Mouse (Mus musculus) kidney, embryonic 14.5 days (tissue): Measurements from ENCODE around the gene Sgsm2. TPM values are rescaled to one million over a fixed set of nuclear protein-coding genes. Genes with fewer than 3 reads are reported as not detected.

ENCODE experiments used
- ATAC-seq: fragments of 200-750 bp; cut with Nextera tagmentation; 2 replicates; pipeline ENCODE4 v1.8.0; 2017; ENCODE audit warnings: moderate number of reproducible peaks, mild to moderate bottlenecking, moderate TSS enrichment, moderate library complexity; ENCODE audit not compliant: low FRiP score, low TSS enrichment
- H3K27ac ChIP-seq: fragments of 300-500 bp; sonication (generic); 2 replicates; pipeline ENCODE4 v1.5.1; 2014; ENCODE audit warnings: low read depth, mild to moderate bottlenecking, low read length, moderate library complexity, mixed read lengths
- H3K27me3 ChIP-seq: fragments of 300-500 bp; sonication (generic); 2 replicates; pipeline ENCODE4 v1.6.1; 2014; ENCODE audit warnings: mild to moderate bottlenecking, low read length; ENCODE audit not compliant: control insufficient read depth, insufficient read depth
- H3K36me3 ChIP-seq: fragments of 300-500 bp; sonication (generic); 2 replicates; pipeline ENCODE4 v1.6.1; 2014; ENCODE audit warnings: low read length, mixed read lengths; ENCODE audit not compliant: control insufficient read depth, insufficient read depth
- H3K4me1 ChIP-seq: fragments of 300-500 bp; sonication (generic); 2 replicates; pipeline ENCODE4 v1.6.1; 2014; ENCODE audit warnings: low read length, mixed read lengths; ENCODE audit not compliant: control insufficient read depth, insufficient read depth
- H3K4me2 ChIP-seq: fragments of 300-500 bp; sonication (generic); replicated peaks from 2 replicates; pipeline ENCODE4 v1.6.1; 2014; ENCODE audit warnings: low read depth, mild to moderate bottlenecking, low read length
- H3K4me3 ChIP-seq: fragments of 300-500 bp; sonication (generic); 2 replicates; pipeline ENCODE4 v1.5.1; 2014; ENCODE audit warnings: mild to moderate bottlenecking, low read length
- H3K9ac ChIP-seq: fragments of 300-500 bp; sonication (generic); 2 replicates; pipeline ENCODE4 v1.6.1; 2014; ENCODE audit warnings: low read depth, mild to moderate bottlenecking, low read length, moderate library complexity
- H3K9me3 ChIP-seq: fragments of 300-500 bp; sonication (generic); 2 replicates; pipeline ENCODE4 v1.6.1; 2016; ENCODE audit warnings: low read length; ENCODE audit not compliant: control insufficient read depth
- WGBS: fragments of 180-500 bp; shearing (Covaris S2); extraction: QIAGEN DNeasy Blood & Tissue Kit; methylation state at CpG from one replicate; pipeline ENCODE4 v1.1.7; 2014; 5-methylcytosine and 5-hydroxymethylcytosine counted together
- polyA plus RNA-seq: library from polyadenylated mRNA; unstranded; fragments of >200 nt; fragmentation: Nextera tagmentation; extraction: Ambion mirVana; gene quantifications from 2 replicates; pipeline ENCODE4 v1.2.1, GENCODE M21; 2014

Gene Sgsm2
- polyA plus RNA-seq, 1 experiment from 2014 or later, result 5.7 TPM

DNA sequence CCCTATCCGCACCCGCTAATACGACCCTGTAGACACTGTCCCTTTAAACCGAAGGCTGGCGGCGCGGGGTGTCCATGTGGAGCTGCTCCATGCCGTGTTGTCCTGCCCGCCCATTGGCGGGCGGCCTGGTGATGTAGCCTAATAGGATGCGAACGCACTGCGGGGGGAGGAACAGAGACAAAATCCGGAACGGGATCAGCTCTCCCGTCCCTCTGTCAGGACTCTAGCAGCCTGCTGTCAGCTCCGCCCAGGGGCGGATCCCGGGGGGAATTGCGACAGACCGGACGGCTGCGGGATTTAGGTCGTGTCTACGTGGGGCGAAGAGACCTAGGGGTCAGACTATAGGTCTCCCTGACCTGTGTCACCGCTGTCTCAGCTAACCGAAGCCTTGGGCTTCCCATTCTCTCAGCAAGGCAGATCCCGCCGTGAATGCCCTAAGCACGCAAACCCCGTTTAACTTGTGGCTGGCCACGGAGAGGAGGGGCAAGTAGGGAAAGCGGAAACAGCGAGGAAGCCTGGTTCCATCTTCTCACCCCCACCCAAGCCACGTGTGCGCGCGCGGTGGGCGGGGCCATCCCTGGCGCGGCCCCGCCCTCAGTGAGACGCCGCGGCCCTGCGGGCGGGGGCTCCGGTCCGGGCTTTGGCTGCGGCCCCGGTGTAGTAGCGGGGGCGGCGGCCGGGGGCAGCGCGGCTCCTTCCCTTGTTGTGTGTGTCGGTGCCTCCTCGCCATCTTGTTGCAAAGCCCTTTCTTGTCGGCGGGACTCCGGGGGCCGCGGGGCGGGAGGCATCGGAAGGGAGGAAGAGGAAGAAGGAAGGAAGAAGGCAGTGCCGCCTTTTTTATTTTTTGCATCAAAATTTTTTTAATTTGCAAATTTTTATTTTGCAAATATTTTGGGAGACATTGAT is 66.4 kb downstream of the Sgsm2 start, which contains the start of gene Mnt:
Mnt (plus strand) TSS at position 665 of the 906 bp plus-strand sequence.
- Histone ChIP-seq H3K27ac (peak within 1 kb of the TSS; percentile 90), H3K9ac (peak within 1 kb of the TSS; percentile 80), H3K4me2 (peak within 1 kb of the TSS; percentile 90), H3K27me3 (no peaks in the 10 kb centered on the region), H3K4me1 (peaks cover 40% of the 10 kb centered on the region), H3K9me3 (no peaks in the 10 kb centered on the region), H3K4me3 (peak within 1 kb of the TSS; percentile 92), H3K36me3 (no peaks in the 10 kb centered on the region)
- peak; percentile 87 for ATAC-seq
- WGBS, result under 1% methylated on average over 70 of the region's 70 CpGs

DNA sequence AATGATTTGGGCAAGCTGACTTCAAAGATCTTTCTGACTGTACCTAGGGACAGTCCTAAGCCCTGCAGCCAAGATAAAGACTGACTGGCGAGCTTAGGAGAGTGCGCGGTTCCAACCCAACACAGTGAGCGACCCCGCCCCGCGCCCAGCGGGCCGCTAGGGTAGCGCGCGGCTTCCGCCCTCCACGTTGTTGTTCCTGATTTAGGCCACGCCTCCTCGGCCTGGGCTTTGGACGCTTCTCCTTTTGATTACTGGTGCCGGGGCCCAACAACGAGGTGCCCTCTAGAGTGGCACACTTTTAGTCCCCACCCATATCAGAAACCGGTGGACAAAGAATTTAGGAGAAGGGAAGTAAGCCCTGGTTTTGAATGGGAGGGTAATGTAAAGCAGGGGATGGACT is 67.0 kb downstream of the Sgsm2 start:
- WGBS, result under 1% methylated on average over 20 of the region's 20 CpGs
- H3K4me1 ChIP-seq, result peaks cover 37% of the 10 kb centered on the region

DNA sequence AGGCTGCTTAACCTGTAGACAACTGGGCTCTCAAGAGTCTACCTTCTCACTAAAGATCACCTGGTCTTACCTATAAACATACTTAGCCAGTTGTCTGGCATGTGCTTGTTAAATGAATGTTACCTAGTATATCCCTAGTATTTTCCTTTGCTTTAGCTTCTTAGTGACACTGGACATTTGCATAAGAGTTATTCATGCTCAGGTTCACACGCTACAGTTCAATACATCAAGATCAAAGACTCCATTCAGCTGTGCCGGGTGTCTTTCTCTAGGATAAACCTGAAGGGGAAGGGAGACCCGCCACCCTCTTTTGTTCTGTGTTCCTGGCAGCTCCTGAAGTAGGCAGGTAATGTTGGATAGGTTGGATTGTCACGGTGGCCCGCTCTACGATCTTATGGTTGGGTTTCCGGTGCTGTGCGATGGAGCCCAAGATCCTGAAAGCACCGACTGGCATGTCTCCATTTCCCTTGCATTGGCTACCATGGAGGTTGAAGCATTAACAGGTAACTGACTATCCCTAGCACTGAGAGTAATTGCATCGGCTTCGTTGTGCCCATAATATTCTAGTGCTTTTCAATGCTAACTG is 67.8 kb downstream of the Sgsm2 start:
- Histone ChIP-seq H3K9me3 (no peaks in the 10 kb centered on the region), H3K9ac (peak overlapping the region; percentile 80; the same call in 1 of the 2 replicates), H3K27ac (peak overlapping the region; percentile 90; the same call in 1 of the 2 replicates), H3K4me3 (peak overlapping the region; percentile 92), H3K4me1 (peaks cover 30% of the 10 kb centered on the region), H3K4me2 (peak overlapping the region; percentile 90), H3K27me3 (no peaks in the 10 kb centered on the region), H3K36me3 (no peaks in the 10 kb centered on the region)
- WGBS, result 12% methylated on average over 11 of the region's 11 CpGs
- no peak for ATAC-seq

More for the DNA sequence above, 67.0 kb downstream of the Sgsm2 start:
- Histone ChIP-seq H3K4me3 (peak overlapping the region; percentile 92), H3K9ac (peak overlapping the region; percentile 80; the same call in 1 of the 2 replicates), H3K9me3 (no peaks in the 10 kb centered on the region), H3K27me3 (no peaks in the 10 kb centered on the region), H3K4me2 (peak overlapping the region; percentile 90), H3K36me3 (no peaks in the 10 kb centered on the region), H3K27ac (peak overlapping the region; percentile 90)
- ATAC-seq, result peak; percentile 48

DNA sequence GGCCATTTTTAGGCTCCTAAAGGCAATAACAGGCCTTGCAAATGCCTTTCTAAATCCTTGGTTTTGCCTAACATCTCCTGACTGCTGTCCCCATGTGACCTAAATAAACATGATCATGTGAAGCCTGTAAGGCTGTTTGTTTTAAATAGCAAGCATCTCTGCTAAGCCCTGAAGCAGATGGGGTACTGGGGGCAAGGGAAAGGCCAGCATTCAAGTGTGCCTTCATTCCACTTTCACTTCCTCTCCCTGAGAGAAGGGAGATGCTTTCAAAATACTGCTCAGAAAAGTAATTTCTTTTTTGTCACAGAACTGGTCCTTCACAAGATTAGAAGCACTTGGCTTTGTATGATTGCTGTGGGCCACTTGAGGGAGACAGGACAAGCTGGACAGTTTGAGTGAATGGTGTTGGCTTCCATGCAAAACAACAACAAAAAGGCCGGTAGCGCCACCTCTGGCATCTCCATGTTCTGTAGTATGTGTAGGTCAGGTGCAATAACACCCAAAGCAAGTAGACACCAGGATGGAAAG is 68.4 kb downstream of the Sgsm2 start:
- Histone ChIP-seq H3K36me3 (0 out of 2 replicates have a peak, but pooled peaks cover 2% of the 10 kb centered on the region), H3K9ac (no peak overlapping the region), H3K27me3 (no peaks in the 10 kb centered on the region), H3K27ac (no peak overlapping the region), H3K9me3 (no peaks in the 10 kb centered on the region), H3K4me2 (no peak overlapping the region), H3K4me3 (no peak overlapping the region), H3K4me1 (peaks cover 24% of the 10 kb centered on the region)
- 34% methylated on average over 2 of the region's 2 CpGs for WGBS
- ATAC-seq, result no peak

DNA sequence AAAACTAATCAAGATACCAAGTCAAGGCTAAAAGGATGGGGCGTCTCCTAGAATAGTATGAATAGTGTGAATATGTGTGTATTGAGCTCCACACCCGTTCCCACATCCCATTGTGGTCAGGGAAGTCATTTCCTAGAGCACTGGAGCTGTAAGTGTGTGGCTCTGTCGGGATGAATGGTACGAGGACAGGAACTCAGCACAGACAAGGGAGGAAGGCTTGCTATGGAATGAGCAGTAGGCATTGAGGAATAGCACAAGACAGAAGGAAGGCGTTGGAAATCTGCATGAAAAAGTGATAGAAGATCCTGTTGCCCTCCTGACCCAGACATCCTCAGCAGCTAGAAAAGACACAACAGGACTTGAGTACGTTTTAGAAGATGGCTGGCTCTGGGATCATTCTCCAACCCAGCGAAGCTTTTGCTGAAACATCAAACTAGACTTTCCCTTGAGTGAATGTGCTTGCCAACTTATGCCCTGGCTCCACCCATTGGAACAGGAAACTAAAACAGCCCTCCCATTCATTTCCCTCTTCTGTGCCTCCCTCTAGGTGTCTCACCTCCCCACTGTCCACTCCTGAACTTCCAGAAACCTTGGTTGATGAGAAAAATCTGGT is 69.0 kb downstream of the Sgsm2 start:
- Histone ChIP-seq H3K9me3 (no peaks in the 10 kb centered on the region), H3K4me1 (peaks cover 18% of the 10 kb centered on the region), H3K4me3 (no peak overlapping the region), H3K36me3 (0 out of 2 replicates have a peak, but pooled peaks cover 4% of the 10 kb centered on the region), H3K4me2 (no peak overlapping the region), H3K9ac (no peak overlapping the region), H3K27me3 (no peaks in the 10 kb centered on the region), H3K27ac (no peak overlapping the region)
- ATAC-seq, result no peak
- 69% methylated on average over 7 of the region's 7 CpGs for WGBS

DNA sequence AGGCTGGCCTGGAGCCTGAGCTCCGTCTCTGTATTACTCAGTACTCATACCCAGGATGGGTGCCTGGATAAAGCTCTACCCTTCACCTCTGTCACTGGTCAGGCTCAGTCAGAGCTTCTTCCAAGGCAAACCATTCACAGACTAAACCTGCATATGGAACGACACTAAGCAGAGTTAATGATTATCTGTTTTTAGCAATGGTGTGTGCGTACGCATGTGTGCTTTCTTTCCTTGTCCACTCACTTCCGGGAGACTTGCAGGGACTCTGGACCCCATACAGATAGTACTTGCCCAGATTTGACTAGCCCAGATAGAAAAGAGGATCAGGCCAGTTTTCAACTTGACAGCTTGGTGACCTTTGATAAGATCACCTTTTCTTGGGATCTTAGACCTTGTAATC is 70.2 kb downstream of the Sgsm2 start:
- H3K9ac ChIP-seq, result no peak overlapping the region
- H3K9me3 ChIP-seq, result no peaks in the 10 kb centered on the region
- ATAC-seq, result no peak
- H3K27ac ChIP-seq, result no peak overlapping the region
- no peak overlapping the region for H3K4me2 ChIP-seq
- H3K4me1 ChIP-seq, result peaks cover 17% of the 10 kb centered on the region
- no peaks in the 10 kb centered on the region for H3K27me3 ChIP-seq
- 0 out of 2 replicates have a peak, but pooled peaks cover 4% of the 10 kb centered on the region for H3K36me3 ChIP-seq
- WGBS, result 76% methylated on average over 5 of the region's 5 CpGs
- H3K4me3 ChIP-seq, result no peak overlapping the region

DNA sequence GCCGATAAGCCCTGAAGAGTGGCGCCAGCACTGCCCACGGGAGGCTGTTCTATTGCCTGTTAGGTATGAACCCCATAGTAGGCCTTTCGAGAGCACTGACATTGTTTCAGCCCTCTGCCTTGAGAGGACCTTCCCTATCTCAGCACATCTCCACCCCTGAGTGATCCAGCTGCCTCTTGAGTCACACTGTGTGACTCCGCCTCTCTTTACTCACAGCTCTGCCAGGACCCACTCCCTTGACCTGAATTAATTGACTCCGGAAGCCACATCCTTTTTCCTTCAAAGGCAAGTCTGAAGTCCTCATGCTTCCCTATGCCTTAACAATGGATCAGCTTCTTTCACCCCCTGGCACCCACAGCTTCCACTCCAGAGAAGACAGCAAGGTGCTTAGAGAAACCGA is 70.7 kb downstream of the Sgsm2 start:
- no peak overlapping the region for H3K27ac ChIP-seq
- H3K9ac ChIP-seq, result no peak overlapping the region
- H3K9me3 ChIP-seq, result no peaks in the 10 kb centered on the region
- no peak for ATAC-seq
- no peaks in the 10 kb centered on the region for H3K27me3 ChIP-seq
- WGBS, result 58% methylated on average over 7 of the region's 7 CpGs
- no peak overlapping the region for H3K4me3 ChIP-seq
- H3K36me3 ChIP-seq, result 0 out of 2 replicates have a peak, but pooled peaks cover 4% of the 10 kb centered on the region
- H3K4me2 ChIP-seq, result no peak overlapping the region
- peaks cover 17% of the 10 kb centered on the region for H3K4me1 ChIP-seq

DNA sequence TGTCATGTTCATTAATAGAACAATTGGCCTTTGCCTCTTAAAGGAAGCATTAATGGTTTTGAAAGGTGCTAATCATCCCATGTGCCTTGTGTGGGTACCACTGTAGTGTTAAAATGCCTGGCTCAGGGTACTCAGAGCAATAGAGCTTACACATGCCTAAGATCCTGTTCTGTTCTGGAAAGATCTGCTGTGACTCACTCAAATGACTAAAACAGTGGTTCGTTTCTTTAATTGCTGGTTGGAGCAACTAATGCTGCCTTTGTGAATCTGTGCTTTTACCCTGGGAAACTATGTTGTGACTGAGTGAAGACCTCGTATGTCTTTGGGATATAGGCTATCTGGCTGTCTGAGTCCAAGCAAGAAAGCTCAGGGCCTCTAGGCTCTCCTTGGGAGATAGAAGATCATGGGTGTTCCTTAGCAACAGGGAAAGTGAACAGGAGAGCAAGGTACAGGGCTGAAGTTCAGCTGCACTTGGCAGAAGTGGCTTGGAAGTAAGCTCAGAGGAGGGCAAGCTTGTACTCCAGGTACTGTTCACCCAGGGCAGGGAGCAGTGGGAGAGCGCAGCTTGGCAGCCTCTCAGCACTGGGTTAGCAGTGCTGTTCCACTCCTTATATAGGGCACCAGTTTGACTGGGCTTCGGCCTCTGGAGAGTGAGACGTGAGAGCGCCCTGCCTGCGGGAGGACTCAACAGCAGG is 74.0 kb downstream of the Sgsm2 start:
- H3K4me2 ChIP-seq, result no peak overlapping the region
- WGBS, result 89% methylated on average over 7 of the region's 7 CpGs
- H3K27ac ChIP-seq, result no peak overlapping the region
- H3K9ac ChIP-seq, result no peak overlapping the region
- H3K4me3 ChIP-seq, result no peak overlapping the region
- no peaks in the 10 kb centered on the region for H3K27me3 ChIP-seq
- H3K9me3 ChIP-seq, result no peaks in the 10 kb centered on the region
- peaks cover 22% of the 10 kb centered on the region for H3K36me3 ChIP-seq
- no peak for ATAC-seq
- H3K4me1 ChIP-seq, result peaks cover 7% of the 10 kb centered on the region; the same call in 1 of the 2 replicates
